Mouse (Mus musculus): Measurements from ENCODE around the gene Aldh3a2.

DNA sequence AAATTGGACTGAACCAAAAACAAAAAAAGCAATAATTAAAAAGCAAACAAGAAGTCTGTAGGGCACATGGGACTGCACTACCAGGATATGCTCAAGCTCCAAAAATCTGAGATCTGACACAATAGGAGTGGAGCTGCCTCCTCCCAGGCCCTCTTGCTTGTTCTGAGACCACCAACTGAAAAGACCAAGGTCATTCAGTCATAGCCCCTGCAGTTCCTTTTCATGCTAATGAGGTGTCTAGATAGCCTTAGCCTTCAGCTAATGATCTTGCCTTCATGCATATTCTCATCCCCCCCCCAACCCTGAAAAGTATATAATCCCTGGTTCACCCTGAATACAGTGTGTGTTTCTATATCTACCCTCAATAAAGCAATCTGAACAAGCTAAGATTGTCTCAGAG, 85.6 kb downstream of the Aldh3a2 start:
- TF ChIP-seq CTCF (IDR thresholded peaks at IDR 0.05; ENCODE audit: extremely low read depth, insufficient read depth, insufficient read length, insufficient replicate concordance) (no peak), POLR2A (IDR thresholded peaks at IDR 0.05; ENCODE audit: low read depth, low read length) (no peak)
